Mouse (Mus musculus): ENCODE data around the gene Agap1. TPM values are rescaled to one million over a fixed set of nuclear protein-coding genes. Genes with fewer than 3 reads are reported as not detected.
"Not testable (repeated sequence)": the region's sequence is repeated elsewhere in the genome, so short reads cannot be mapped to it uniquely, and the experiment has no call there.

The Agap1 gene
- polyA plus RNA-seq, 1 experiment = 30.0 TPM

DNA sequence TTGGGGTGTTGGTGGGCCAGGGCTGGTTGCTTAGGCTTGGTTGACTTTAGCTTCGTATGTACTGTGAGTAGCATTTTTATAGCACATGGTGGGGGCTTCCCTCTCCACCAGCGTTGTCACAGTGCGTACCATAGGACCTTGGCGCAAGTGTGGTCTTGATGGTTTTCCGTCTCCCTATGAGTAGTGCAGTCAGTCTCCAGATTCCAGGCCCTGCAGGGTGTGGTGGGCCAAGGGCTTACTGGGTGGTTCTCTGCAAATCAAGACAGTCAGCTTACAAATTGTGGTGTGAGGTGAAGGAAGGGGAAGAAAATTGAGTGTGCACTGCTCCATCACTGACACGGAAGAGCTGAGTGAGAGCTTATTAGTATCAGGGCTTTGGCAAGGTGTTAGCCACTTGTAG lies 32.3 kb downstream of the Agap1 start:
- no peak for TF ChIP-seq CTCF (IDR thresholded peaks at IDR 0.05; ENCODE audit: insufficient read depth, low read depth, low read length)
- TF ChIP-seq POLR2A (IDR thresholded peaks at IDR 0.05; ENCODE audit: insufficient read depth, low read depth, low read length) = no peak
- H3K4me1 ChIP-seq (ENCODE audit: control insufficient read depth, insufficient read depth, low read length) = peaks cover 37% of the 10 kb centered on the region; the same call in 1 of the 2 replicates
- no peak overlapping the region for H3K27ac ChIP-seq (ENCODE audit: insufficient read depth, low read depth, low read length)
- WGBS = 95% methylated on average over 6 of the region's 6 CpGs
- no peak overlapping the region for H3K4me3 ChIP-seq (ENCODE audit: insufficient read depth, low read depth, low read length)

DNA sequence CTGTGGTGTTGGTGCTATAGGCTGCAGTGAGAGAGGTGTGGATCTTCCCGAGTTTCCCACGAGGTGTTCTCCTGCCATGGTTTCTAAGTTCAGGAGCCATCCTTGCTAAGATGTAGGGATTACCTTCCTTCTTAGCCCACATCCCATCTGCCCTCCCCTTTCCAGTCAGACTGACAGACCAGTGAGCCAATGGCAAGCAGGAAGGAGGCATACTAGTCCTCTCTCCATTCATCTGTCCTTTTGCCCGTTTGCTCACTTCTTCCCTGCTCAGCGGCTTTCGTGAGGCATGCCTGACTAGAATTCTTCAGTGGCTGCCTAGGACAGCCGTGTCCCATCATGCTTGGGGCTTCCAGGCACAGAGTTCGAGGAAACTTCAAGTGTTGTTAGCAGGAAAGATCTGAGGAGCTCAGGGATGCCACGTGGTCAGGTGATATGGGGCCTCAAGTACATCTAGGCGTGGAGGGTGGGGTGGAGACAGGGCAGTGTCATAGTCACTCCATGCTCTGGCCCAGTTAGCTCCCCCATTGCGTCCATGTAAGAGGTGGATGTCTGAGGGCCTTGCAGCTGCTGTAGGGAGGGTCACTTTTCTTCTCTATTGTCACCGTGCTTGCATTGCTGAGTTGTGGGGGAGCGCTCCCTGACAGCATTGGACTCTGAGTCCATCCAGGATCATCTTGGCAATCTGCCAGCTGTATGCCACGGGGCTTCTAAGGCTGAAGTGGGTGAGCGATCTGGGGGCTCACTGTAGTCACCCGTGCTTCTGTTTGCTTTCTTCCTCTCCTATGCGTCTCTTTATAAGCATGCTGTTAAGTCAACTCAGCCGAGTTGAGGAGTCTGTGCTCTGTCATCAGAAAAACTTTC lies 34.7 kb downstream of the Agap1 start:
- WGBS = 75% methylated on average over 17 of the region's 17 CpGs
- Histone ChIP-seq H3K27ac (ENCODE audit: insufficient read depth, low read depth, low read length) (no peak overlapping the region), H3K4me1 (ENCODE audit: control insufficient read depth, insufficient read depth, low read length) (peaks cover 34% of the 10 kb centered on the region), H3K4me3 (ENCODE audit: insufficient read depth, low read depth, low read length) (no peak overlapping the region)
- TF ChIP-seq CTCF (IDR thresholded peaks at IDR 0.05; ENCODE audit: insufficient read depth, low read depth, low read length) (no peak), POLR2A (IDR thresholded peaks at IDR 0.05; ENCODE audit: insufficient read depth, low read depth, low read length) (no peak)

DNA sequence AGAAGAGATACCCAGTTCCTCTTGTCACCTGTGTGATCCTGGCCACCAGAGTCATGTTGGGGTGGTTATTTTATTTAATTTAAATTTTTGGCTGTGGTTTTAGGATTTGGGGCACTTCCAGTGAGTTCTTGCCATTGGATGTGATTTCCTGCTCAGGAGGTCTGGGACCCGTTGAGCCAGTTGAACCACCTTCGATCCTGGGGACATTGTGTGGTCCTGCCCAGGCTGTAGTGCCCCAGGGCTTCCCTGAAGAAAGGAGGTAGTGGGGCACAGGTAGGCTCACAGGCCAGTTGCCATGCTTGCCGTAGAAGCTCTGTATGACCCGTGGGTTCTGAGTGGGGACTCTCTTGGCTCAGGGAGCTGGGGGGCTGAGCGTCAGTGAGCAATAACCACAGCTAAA lies 38.6 kb downstream of the Agap1 start:
- Histone ChIP-seq H3K27ac (ENCODE audit: insufficient read depth, low read depth, low read length) (no peak overlapping the region), H3K4me1 (ENCODE audit: control insufficient read depth, insufficient read depth, low read length) (peaks cover 26% of the 10 kb centered on the region), H3K4me3 (ENCODE audit: insufficient read depth, low read depth, low read length) (no peak overlapping the region)
- TF ChIP-seq POLR2A (IDR thresholded peaks at IDR 0.05; ENCODE audit: insufficient read depth, low read depth, low read length) (no peak), CTCF (IDR thresholded peaks at IDR 0.05; ENCODE audit: insufficient read depth, low read depth, low read length) (no peak)
- 92% methylated on average over 5 of the region's 5 CpGs for WGBS

DNA sequence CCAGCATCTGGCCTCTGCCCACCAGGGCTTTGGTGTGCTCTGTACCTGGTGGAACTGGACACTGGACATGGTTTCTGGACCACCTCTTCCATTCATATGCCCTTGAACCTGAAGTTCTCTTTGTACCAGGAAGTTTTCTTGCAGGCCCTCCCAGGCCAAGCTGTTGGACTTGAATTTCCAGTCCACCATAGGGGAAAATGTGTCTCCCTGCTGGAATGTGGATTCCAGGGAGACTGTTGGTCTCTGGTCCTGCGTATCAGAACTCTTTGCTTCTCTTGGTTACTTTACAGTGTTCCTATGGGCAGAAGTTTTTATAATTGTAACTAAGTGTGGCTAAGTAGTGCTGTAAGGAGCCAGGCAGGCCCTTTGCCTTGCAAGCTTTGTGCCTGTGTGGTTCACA lies 40.2 kb downstream of the Agap1 start:
- Histone ChIP-seq H3K4me3 (ENCODE audit: insufficient read depth, low read depth, low read length) (no peak overlapping the region), H3K27ac (ENCODE audit: insufficient read depth, low read depth, low read length) (no peak overlapping the region), H3K4me1 (ENCODE audit: control insufficient read depth, insufficient read depth, low read length) (peaks cover 13% of the 10 kb centered on the region)
- WGBS = 92% methylated on average over 1 of the region's 1 CpGs
- TF ChIP-seq POLR2A (IDR thresholded peaks at IDR 0.05; ENCODE audit: insufficient read depth, low read depth, low read length) (no peak), CTCF (IDR thresholded peaks at IDR 0.05; ENCODE audit: insufficient read depth, low read depth, low read length) (no peak)

DNA sequence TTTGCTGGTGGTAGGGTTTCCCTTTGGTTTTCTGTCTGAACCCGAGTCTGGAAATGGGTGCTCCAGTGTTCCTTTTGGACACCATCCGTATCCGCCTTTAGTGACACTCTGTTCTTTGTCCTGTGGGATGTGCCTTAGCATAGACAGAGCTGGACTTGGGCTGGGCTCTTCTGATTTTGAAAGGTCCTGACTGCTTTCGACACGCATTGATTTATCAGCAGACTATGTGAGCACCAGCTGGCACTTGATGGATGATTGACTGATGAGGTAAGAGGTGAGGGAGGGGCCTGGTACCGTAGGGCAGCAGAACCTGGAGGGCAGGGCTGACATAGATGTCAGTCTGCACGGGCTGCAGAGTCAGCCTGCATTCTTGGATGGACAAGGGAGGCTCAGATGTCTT lies 41.6 kb downstream of the Agap1 start:
- Histone ChIP-seq H3K4me3 (ENCODE audit: insufficient read depth, low read depth, low read length) (no peak overlapping the region), H3K4me1 (ENCODE audit: control insufficient read depth, insufficient read depth, low read length) (peaks cover 15% of the 10 kb centered on the region), H3K27ac (ENCODE audit: insufficient read depth, low read depth, low read length) (no peak overlapping the region)
- TF ChIP-seq POLR2A (IDR thresholded peaks at IDR 0.05; ENCODE audit: insufficient read depth, low read depth, low read length) = no peak
- TF ChIP-seq CTCF (IDR thresholded peaks at IDR 0.05; ENCODE audit: insufficient read depth, low read depth, low read length) = no peak
- WGBS = 91% methylated on average over 7 of the region's 7 CpGs

DNA sequence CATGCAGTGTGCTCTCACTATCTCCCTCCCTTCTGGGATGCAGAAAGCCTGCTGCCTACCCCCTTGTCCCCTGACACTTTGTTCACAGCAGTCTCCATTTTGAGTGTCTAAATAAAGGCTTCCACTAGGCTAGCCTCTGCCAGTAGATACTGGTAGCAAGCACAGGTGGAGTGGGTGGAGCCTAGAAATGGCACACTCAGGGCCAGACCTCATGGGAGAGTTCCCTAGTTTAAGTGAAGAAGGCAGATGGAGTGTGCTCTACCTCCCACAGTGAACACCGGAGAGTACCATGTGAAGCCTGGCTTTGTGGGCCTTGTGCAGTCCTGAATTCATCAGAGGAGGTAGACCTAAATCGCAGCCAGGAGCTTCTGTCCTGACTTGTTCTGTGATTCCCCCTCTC lies 46.3 kb downstream of the Agap1 start:
- H3K4me1 ChIP-seq (ENCODE audit: control insufficient read depth, insufficient read depth, low read length) = peaks cover 10% of the 10 kb centered on the region
- H3K4me3 ChIP-seq (ENCODE audit: insufficient read depth, low read depth, low read length) = no peak overlapping the region
- no peak overlapping the region for H3K27ac ChIP-seq (ENCODE audit: insufficient read depth, low read depth, low read length)
- 90% methylated on average over 2 of the region's 2 CpGs for WGBS
- TF ChIP-seq CTCF (IDR thresholded peaks at IDR 0.05; ENCODE audit: insufficient read depth, low read depth, low read length) = no peak
- no peak for TF ChIP-seq POLR2A (IDR thresholded peaks at IDR 0.05; ENCODE audit: insufficient read depth, low read depth, low read length)

DNA sequence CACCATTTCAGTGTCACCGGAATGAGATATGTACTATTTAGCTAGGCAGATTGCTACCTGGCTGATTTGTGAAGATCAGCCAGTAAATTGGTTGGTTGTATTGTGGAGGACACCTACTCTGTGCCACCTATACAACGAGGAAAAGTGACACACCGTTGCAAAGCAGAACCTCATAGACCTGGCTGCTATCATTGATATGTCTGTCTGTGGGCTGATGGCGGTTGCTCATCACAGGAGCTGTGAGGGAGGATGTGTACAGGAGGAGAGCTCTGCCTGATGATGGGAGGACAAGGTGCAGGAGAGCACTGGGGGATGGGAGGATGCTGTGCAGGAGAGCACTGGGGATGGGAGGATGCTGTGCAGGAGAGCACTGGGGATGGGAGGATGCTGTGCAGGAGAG lies 46.7 kb downstream of the Agap1 start:
- WGBS = 92% methylated on average over 4 of the region's 4 CpGs
- H3K27ac ChIP-seq (ENCODE audit: insufficient read depth, low read depth, low read length) = no peak overlapping the region
- peaks cover 10% of the 10 kb centered on the region for H3K4me1 ChIP-seq (ENCODE audit: control insufficient read depth, insufficient read depth, low read length)

DNA sequence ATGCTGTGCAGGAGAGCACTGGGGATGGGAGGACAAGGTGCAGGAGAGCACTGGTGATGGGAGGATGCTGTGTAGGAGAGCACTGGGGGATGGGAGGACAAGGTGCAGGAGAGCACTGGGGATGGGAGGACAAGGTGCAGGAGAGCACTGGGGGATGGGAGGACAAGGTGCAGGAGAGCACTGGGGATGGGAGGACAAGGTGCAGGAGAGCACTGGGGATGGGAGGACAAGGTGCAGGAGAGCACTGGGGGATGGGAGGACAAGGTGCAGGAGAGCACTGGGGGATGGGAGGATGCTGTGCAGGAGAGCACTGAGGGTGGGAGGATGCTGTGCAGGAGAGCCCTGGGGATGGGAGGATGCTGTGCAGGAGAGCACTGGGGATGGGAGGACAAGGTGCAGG lies 47.3 kb downstream of the Agap1 start:
- H3K27ac ChIP-seq (ENCODE audit: insufficient read depth, low read depth, low read length); H3K4me3 ChIP-seq (ENCODE audit: insufficient read depth, low read depth, low read length); H3K4me1 ChIP-seq (ENCODE audit: control insufficient read depth, insufficient read depth, low read length): not testable (repeated sequence)

More for the DNA sequence above, 46.7 kb downstream of the Agap1 start:
- no peak for TF ChIP-seq CTCF (IDR thresholded peaks at IDR 0.05; ENCODE audit: insufficient read depth, low read depth, low read length)
- TF ChIP-seq POLR2A (IDR thresholded peaks at IDR 0.05; ENCODE audit: insufficient read depth, low read depth, low read length) = no peak
- H3K4me3 ChIP-seq (ENCODE audit: insufficient read depth, low read depth, low read length) = no peak overlapping the region

DNA sequence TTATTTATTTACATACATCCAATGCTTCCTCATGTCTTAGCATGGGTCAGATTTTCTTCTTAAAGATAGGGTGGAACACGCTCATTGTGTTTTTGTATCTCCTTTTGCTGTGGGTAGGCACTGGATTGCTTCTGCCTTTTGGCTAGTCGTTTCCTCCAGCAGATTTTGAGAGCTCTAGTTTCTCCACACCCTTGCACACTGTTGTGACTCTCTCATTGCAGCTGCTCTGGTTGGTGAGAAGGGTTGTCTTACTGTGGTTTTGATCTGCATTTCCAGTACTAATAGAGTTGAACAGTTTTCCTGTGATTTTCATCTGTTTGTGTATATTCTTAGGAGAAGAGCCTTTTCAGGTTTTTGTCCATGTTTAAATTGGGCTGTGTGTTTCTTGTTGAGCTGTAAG lies 54.6 kb downstream of the Agap1 start:
- no peak overlapping the region for H3K27ac ChIP-seq (ENCODE audit: insufficient read depth, low read depth, low read length)
- no peak overlapping the region for H3K4me3 ChIP-seq (ENCODE audit: insufficient read depth, low read depth, low read length)
- 74% methylated on average over 2 of the region's 2 CpGs for WGBS
- no peak for TF ChIP-seq CTCF (IDR thresholded peaks at IDR 0.05; ENCODE audit: insufficient read depth, low read depth, low read length)
- TF ChIP-seq POLR2A (IDR thresholded peaks at IDR 0.05; ENCODE audit: insufficient read depth, low read depth, low read length) = no peak
- H3K4me1 ChIP-seq (ENCODE audit: control insufficient read depth, insufficient read depth, low read length) = peaks cover 26% of the 10 kb centered on the region
